Comparison of ENCODE assay signal across 25 mouse cellular contexts in genomic region chr2:7249002-7249401, GRCm38 (mm10).
"Had no signal": no experiment of that assay in that cellular context is flagged by ENCODE, and none has a peak within 500 bp of the region (broad histone marks: within the 10 kb centered on the region; RNA-seq: fewer than 3 reads in every experiment).

No protein-coding gene starts in this region.

- H3K9ac ChIP-seq: intestine, embryonic 15.5 days; limb, embryonic 13.5 days; liver, embryonic 12.5 days; liver, embryonic 15.5 days; lung, embryonic 15.5 days; midbrain, embryonic 12.5 days; midbrain, embryonic 15.5 days; neural tube, embryonic 12.5 days; neural tube, embryonic 15.5 days had no signal

- H3K4me3 ChIP-seq: intestine, embryonic 15.5 days; limb, embryonic 10.5 days; limb, embryonic 13.5 days; liver, embryonic 12.5 days; liver, embryonic 15.5 days; lung, embryonic 15.5 days; midbrain, embryonic 12.5 days; midbrain, embryonic 15.5 days; neural tube, embryonic 12.5 days; neural tube, embryonic 15.5 days had no signal

- H3K27ac ChIP-seq: intestine, embryonic 15.5 days; limb, embryonic 10.5 days; limb, embryonic 13.5 days; liver, embryonic 12.5 days; liver, embryonic 15.5 days; lung, embryonic 15.5 days; macrophage; midbrain, embryonic 12.5 days; midbrain, embryonic 15.5 days; neural tube, embryonic 12.5 days; neural tube, embryonic 15.5 days; stomach, postnatal 0 days had no signal

- H3K27me3 ChIP-seq: intestine, embryonic 15.5 days; limb, embryonic 13.5 days; liver, embryonic 12.5 days; liver, embryonic 15.5 days; lung, embryonic 15.5 days; midbrain, embryonic 12.5 days; midbrain, embryonic 15.5 days; neural tube, embryonic 12.5 days; neural tube, embryonic 15.5 days had no signal

- H3K4me2 ChIP-seq: intestine, embryonic 15.5 days; limb, embryonic 13.5 days; liver, embryonic 12.5 days; liver, embryonic 15.5 days; lung, embryonic 15.5 days; midbrain, embryonic 12.5 days; midbrain, embryonic 15.5 days; neural tube, embryonic 12.5 days; neural tube, embryonic 15.5 days had no signal

- H3K4me1 ChIP-seq: liver, embryonic 12.5 days; liver, embryonic 15.5 days; midbrain, embryonic 12.5 days; midbrain, embryonic 15.5 days; neural tube, embryonic 12.5 days; neural tube, embryonic 15.5 days had no signal

- H3K9me3 ChIP-seq: intestine, embryonic 15.5 days; limb, embryonic 10.5 days; limb, embryonic 13.5 days; liver, embryonic 12.5 days; liver, embryonic 15.5 days; lung, embryonic 15.5 days; midbrain, embryonic 12.5 days; midbrain, embryonic 15.5 days; neural tube, embryonic 12.5 days; neural tube, embryonic 15.5 days had no signal

- ATAC-seq: intestine, embryonic 15.5 days; liver, embryonic 12.5 days; midbrain, embryonic 15.5 days had no signal

- DNase-seq: kidney, adult 18-20 months; kidney, adult 9 months; kidney, postnatal 14 days; kidney, postnatal 4 days; layer of hippocampus, adult 9-11 months; layer of hippocampus, postnatal 36 days; liver; right cerebral cortex, adult 18-20 months; right cerebral cortex, postnatal 14 days; right cerebral cortex, postnatal 4 days; thymus, adult 2 months; thymus, postnatal 14 days; thymus, postnatal 4 days had no signal

- H3K36me3 ChIP-seq: intestine, embryonic 15.5 days; limb, embryonic 10.5 days; limb, embryonic 13.5 days; liver, embryonic 12.5 days; liver, embryonic 15.5 days; lung, embryonic 15.5 days; midbrain, embryonic 12.5 days; midbrain, embryonic 15.5 days; neural tube, embryonic 12.5 days; neural tube, embryonic 15.5 days had no signal
